In the genomic region with DNA sequence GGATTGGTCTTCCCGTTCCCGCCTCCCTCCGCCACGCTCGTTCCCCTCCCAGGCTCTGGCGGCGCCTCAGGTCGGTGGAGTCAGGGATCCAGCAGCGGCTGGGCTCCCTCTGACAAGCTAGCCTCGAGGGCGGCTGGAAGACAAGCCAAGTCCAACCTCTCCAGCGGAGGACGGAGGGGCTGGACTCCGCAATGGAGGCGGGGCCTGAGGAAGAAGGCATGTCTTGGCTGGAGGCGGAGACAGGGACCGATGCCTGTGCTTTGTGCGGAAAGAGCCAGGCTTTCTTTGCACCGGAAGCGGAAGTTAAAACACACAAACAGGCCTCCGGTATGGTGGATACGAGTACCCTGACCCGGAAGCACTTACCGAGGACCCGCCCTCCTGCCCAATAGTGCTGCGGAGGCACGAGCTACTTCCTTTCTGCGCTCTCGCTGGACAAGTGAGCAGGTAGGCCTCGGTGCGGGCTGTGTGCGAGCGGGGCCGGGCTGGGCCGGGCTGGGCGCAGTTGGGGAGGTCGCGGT, we compare ENCODE assay signal across 8 mouse cellular contexts. TPM values are rescaled to one million over a fixed set of nuclear protein-coding genes. Genes with fewer than 3 reads are reported as not detected.
DNase-seq lines count a peak whose midpoint lies in the region; ATAC-seq and TF ChIP-seq lines count a peak whose summit lies in the region.

Gene Rps21, plus strand, starts transcription at position 377 of the 521 bp plus-strand sequence.

- peak within 1 kb of the TSS; percentile 72 for H3K4me2 ChIP-seq in CH12.LX (ENCODE audit: insufficient read depth, low read depth, poor library complexity, severe bottlenecking)
- peak within 1 kb of the TSS; percentile 89 for H3K4me2 ChIP-seq in forebrain, embryonic 11.5 days (ENCODE audit: low read depth, low read length, severe bottlenecking)
- H3K4me2 ChIP-seq in heart, embryonic 16.5 days (ENCODE audit: low read depth, low read length) = peak within 1 kb of the TSS; percentile 78
- H3K4me2 ChIP-seq in liver, embryonic 15.5 days = peak within 1 kb of the TSS; percentile 93
- H3K4me2 ChIP-seq in neural tube, embryonic 12.5 days (replicated peaks) = peak within 1 kb of the TSS; percentile 75

- under 1% methylated on average over 38 of the region's 38 CpGs for WGBS in forebrain, embryonic 11.5 days
- WGBS in heart, embryonic 16.5 days = under 1% methylated on average over 38 of the region's 38 CpGs
- under 1% methylated on average over 38 of the region's 38 CpGs for WGBS in liver, embryonic 15.5 days (ENCODE audit: insufficient replicate concordance)
- under 1% methylated on average over 38 of the region's 38 CpGs for WGBS in neural tube, embryonic 12.5 days

- peak within 1 kb of the TSS; percentile 77 to 96 (median 91) for H3K4me3 ChIP-seq in CH12.LX (replicated peaks in 1 of 3; ENCODE audit: low read depth in 2 of 3, low read length in 2 of 3, poor library complexity in 1 of 3)
- peak within 1 kb of the TSS; percentile 89 for H3K4me3 ChIP-seq in forebrain, embryonic 11.5 days (ENCODE audit: low read depth, low read length)
- H3K4me3 ChIP-seq in heart, embryonic 16.5 days (ENCODE audit: low read length) = peak within 1 kb of the TSS; percentile 61
- H3K4me3 ChIP-seq in liver, embryonic 15.5 days (replicated peaks) = peak within 1 kb of the TSS; percentile 93
- H3K4me3 ChIP-seq in neural tube, embryonic 12.5 days = peak within 1 kb of the TSS; percentile 85

- H3K4me1 ChIP-seq in CH12.LX (ENCODE audit: control insufficient read depth in 1 of 2, insufficient read depth in 2 of 2) = peaks cover 0 to 24% of the 10 kb centered on the region in 2 experiments; a peak in 3 of 4 replicates
- H3K4me1 ChIP-seq in forebrain, embryonic 11.5 days (replicated peaks; ENCODE audit: control insufficient read depth, insufficient read depth, low read length) = peaks cover 11% of the 10 kb centered on the region; the same call in 1 of the 2 replicates
- peaks cover 16% of the 10 kb centered on the region for H3K4me1 ChIP-seq in heart, embryonic 16.5 days (ENCODE audit: control insufficient read depth, insufficient read depth, low read length)
- H3K4me1 ChIP-seq in liver, embryonic 15.5 days (replicated peaks) = peaks cover 34% of the 10 kb centered on the region
- peaks cover 17% of the 10 kb centered on the region for H3K4me1 ChIP-seq in neural tube, embryonic 12.5 days

- dilution Hi-C loops in CH12.LX (cut with MboI; ENCODE audit: extremely low pct_ligation_motif_present, extremely low pct_unique_long_range_greater_than_20kb, low sequenced_read_pairs) = no loop called here

- no peak for TF ChIP-seq EP300 in CH12.LX (IDR thresholded peaks at IDR 0.05; ENCODE audit: low read length)

- H3K27ac ChIP-seq in CH12.LX (ENCODE audit: insufficient read depth, low read depth) = peak within 1 kb of the TSS; percentile 29
- peak within 1 kb of the TSS; percentile 91 for H3K27ac ChIP-seq in forebrain, embryonic 11.5 days (ENCODE audit: low read depth, low read length)
- H3K27ac ChIP-seq in heart, embryonic 16.5 days (ENCODE audit: low read length) = peak within 1 kb of the TSS; percentile 91
- peak within 1 kb of the TSS; percentile 87 for H3K27ac ChIP-seq in liver, embryonic 15.5 days (replicated peaks)
- peak within 1 kb of the TSS; percentile 91 for H3K27ac ChIP-seq in neural tube, embryonic 12.5 days

- peak; percentile 95 for TF ChIP-seq POLR2A in CH12.LX (IDR thresholded peaks at IDR 0.05; ENCODE audit: low read depth, low read length)

- peaks cover 14% of the 10 kb centered on the region for H3K79me2 ChIP-seq in CH12.LX (replicated peaks; ENCODE audit: control insufficient read depth, extremely low read depth, insufficient read depth, poor library complexity, severe bottlenecking)

- ATAC-seq in forebrain, embryonic 11.5 days (replicated peaks; ENCODE audit: low FRiP score) = peak; percentile 96
- peak; percentile 96 for ATAC-seq in heart, embryonic 16.5 days (replicated peaks; ENCODE audit: extremely low read depth, insufficient read depth, low FRiP score)
- peak; percentile 96 for ATAC-seq in liver, embryonic 15.5 days (ENCODE audit: insufficient read depth)
- ATAC-seq in neural tube, embryonic 12.5 days (ENCODE audit: low FRiP score, low read depth) = peak; percentile 95

- H3K27me3 ChIP-seq in CH12.LX (replicated peaks) = no peaks in the 10 kb centered on the region
- no peaks in the 10 kb centered on the region for H3K27me3 ChIP-seq in forebrain, embryonic 11.5 days (ENCODE audit: control insufficient read depth, insufficient read depth, low read length)
- H3K27me3 ChIP-seq in heart, embryonic 16.5 days (ENCODE audit: control insufficient read depth, insufficient read depth, low read length) = no peaks in the 10 kb centered on the region
- H3K27me3 ChIP-seq in liver, embryonic 15.5 days = no peaks in the 10 kb centered on the region
- H3K27me3 ChIP-seq in neural tube, embryonic 12.5 days (replicated peaks) = no peaks in the 10 kb centered on the region

- in situ Hi-C loops in CH12.LX (cut with MboI; ENCODE audit: low pct_ligation_motif_present, low pct_unique_long_range_greater_than_20kb, low sequenced_read_pairs) = loop anchor here (10.0 kb wide), 1 partner anchor 342 kb away; no protein-coding TSS in a partner anchor

- TF ChIP-seq RAD21 in CH12.LX (IDR thresholded peaks at IDR 0.05; ENCODE audit: low read depth, low read length) = no peak

- peak; percentile 100 for DNase-seq in CH12.LX (ENCODE audit: extremely low read depth)
- DNase-seq in c-Kit-positive CD71-positive TER-119-negative erythroid progenitor cells, embryonic 14.5 days (ENCODE audit: low read depth) = peak; percentile 99
- DNase-seq in forebrain, embryonic 11.5 days (ENCODE audit: low spot score) = peak; percentile 99
- DNase-seq in kidney, postnatal 36 days = peak; percentile 98 to 99
- DNase-seq in telencephalon, adult 2 months (ENCODE audit: low read depth, low spot score) = peak; percentile 100

- no peak for TF ChIP-seq CTCF in CH12.LX (conservative IDR thresholded peaks at IDR 0.05 in 1 of 2, IDR thresholded peaks at IDR 0.05 in 1 of 2; ENCODE audit: low read depth in 2 of 2, low read length in 2 of 2)

- peaks cover 38 to 50% of the 10 kb centered on the region in 2 experiments for H3K36me3 ChIP-seq in CH12.LX (replicated peaks in 1 of 2; ENCODE audit: control insufficient read depth in 1 of 2, insufficient read depth in 1 of 2, low read length in 1 of 2)
- no peaks in the 10 kb centered on the region; the same call in 1 of the 2 replicates for H3K36me3 ChIP-seq in forebrain, embryonic 11.5 days (ENCODE audit: control insufficient read depth, insufficient read depth, low read length)
- peaks cover 9% of the 10 kb centered on the region; the same call in 1 of the 2 replicates for H3K36me3 ChIP-seq in heart, embryonic 16.5 days (ENCODE audit: control insufficient read depth, insufficient read depth)
- peaks cover 31% of the 10 kb centered on the region for H3K36me3 ChIP-seq in liver, embryonic 15.5 days (replicated peaks)
- H3K36me3 ChIP-seq in neural tube, embryonic 12.5 days = peaks cover 33% of the 10 kb centered on the region

- H3K9me3 ChIP-seq in CH12.LX (replicated peaks; ENCODE audit: low read length) = no peaks in the 10 kb centered on the region
- H3K9me3 ChIP-seq in forebrain, embryonic 11.5 days (ENCODE audit: control insufficient read depth, low read length) = no peaks in the 10 kb centered on the region
- H3K9me3 ChIP-seq in heart, embryonic 16.5 days (replicated peaks; ENCODE audit: control insufficient read depth, low read length) = no peaks in the 10 kb centered on the region
- no peaks in the 10 kb centered on the region for H3K9me3 ChIP-seq in liver, embryonic 15.5 days (replicated peaks)
- no peaks in the 10 kb centered on the region for H3K9me3 ChIP-seq in neural tube, embryonic 12.5 days

- H3K9ac ChIP-seq in CH12.LX (ENCODE audit: insufficient read depth, low read depth) = peak within 1 kb of the TSS; percentile 88
- peak within 1 kb of the TSS; percentile 94 for H3K9ac ChIP-seq in forebrain, embryonic 11.5 days (ENCODE audit: low read length)
- peak within 1 kb of the TSS; percentile 81 for H3K9ac ChIP-seq in heart, embryonic 16.5 days (ENCODE audit: low read length)
- peak within 1 kb of the TSS; percentile 83 for H3K9ac ChIP-seq in liver, embryonic 15.5 days
- H3K9ac ChIP-seq in neural tube, embryonic 12.5 days = peak within 1 kb of the TSS; percentile 90

TF ChIP-seq in CH12.LX, 34 proteins besides CTCF, POLR2A, EP300 and RAD21 (continues in another document):
- TF ChIP-seq ELF1 (IDR thresholded peaks at IDR 0.05; ENCODE audit: low read depth, low read length) = peak; percentile 96
- TF ChIP-seq TBP (conservative IDR thresholded peaks at IDR 0.05; ENCODE audit: low read depth, low read length) = peak; percentile 98
- TF ChIP-seq BHLHE40 (IDR thresholded peaks at IDR 0.05; ENCODE audit: low read depth, low read length) = peak; percentile 98
- peak; percentile 76 for TF ChIP-seq RCOR1 (conservative IDR thresholded peaks at IDR 0.05; ENCODE audit: low read depth, low read length)
- TF ChIP-seq SIN3A (IDR thresholded peaks at IDR 0.05; ENCODE audit: low read length) = peak; percentile 82; the same call in 1 of the 2 replicates
- TF ChIP-seq E2F4 (IDR thresholded peaks at IDR 0.05; ENCODE audit: insufficient replicate concordance, low read depth, low read length) = no peak
- no peak for TF ChIP-seq JUN (IDR thresholded peaks at IDR 0.05; ENCODE audit: insufficient read depth, low read depth, low read length)
- no peak for TF ChIP-seq ZKSCAN1 (IDR thresholded peaks at IDR 0.05; ENCODE audit: borderline replicate concordance, low read depth, low read length)
- TF ChIP-seq IRF4 (IDR thresholded peaks at IDR 0.05; ENCODE audit: low read depth, low read length) = peak; percentile 60; the same call in 1 of the 2 replicates
- peak; percentile 96 for TF ChIP-seq ZMIZ1 (IDR thresholded peaks at IDR 0.05; ENCODE audit: low read depth, low read length)
- 0 out of 2 replicates have a peak, but pooled peaks have one; percentile 14 for TF ChIP-seq MAZ (IDR thresholded peaks at IDR 0.05; ENCODE audit: low read depth, low read length)
- peak; percentile 99 for TF ChIP-seq KAT2A (IDR thresholded peaks at IDR 0.05; ENCODE audit: insufficient replicate concordance, low read length)
- no peak; the same call in 1 of the 2 replicates for TF ChIP-seq UBTF (IDR thresholded peaks at IDR 0.05; ENCODE audit: low read depth, low read length)
- TF ChIP-seq MXI1 (IDR thresholded peaks at IDR 0.05; ENCODE audit: low read depth, low read length) = peak; percentile 78; the same call in 1 of the 2 replicates

RNA-seq across cellular contexts. Expression of gene Rps21, which starts in this region (rescaled TPM):
- total RNA-seq in CH12.LX (2012; rRNA removed) (3,654 and 3,770 TPM in 2 replicates), CH12.LX (2014; rRNA removed) (1,686 and 1,748 TPM in 2 replicates)
- polyA plus RNA-seq in CH12.LX (2012; ENCODE audit: insufficient read length, low read depth) = 705 and 1,020 TPM in 2 replicates
- polyA plus RNA-seq in forebrain, embryonic 11.5 days (2014; fragmentation: Nextera tagmentation; extraction: Ambion mirVana) = 423 and 468 TPM in 2 replicates
- 208 and 247 TPM in 2 replicates for polyA plus RNA-seq in heart, embryonic 16.5 days (2015; fragmentation: Nextera tagmentation; extraction: Ambion mirVana)
- 223 and 320 TPM in 2 replicates for polyA plus RNA-seq in liver, embryonic 15.5 days (2015; fragmentation: Nextera tagmentation; extraction: Ambion mirVana)
- 430 and 468 TPM in 2 replicates for polyA plus RNA-seq in neural tube, embryonic 12.5 days (2016; fragmentation: Nextera tagmentation; extraction: Ambion mirVana)

Comparison
In these comparisons a context has a peak if more than half of its experiments do, and no peak if none do; other contexts are left out.
1. Peak in every context shown above with its lines: DNase-seq, ATAC-seq, H3K4me3 ChIP-seq and H3K27ac ChIP-seq.
2. H3K27ac ChIP-seq: peak in every context shown above with its lines; median percentile 91 in forebrain, embryonic 11.5 days; 91 in heart, embryonic 16.5 days; 91 in neural tube, embryonic 12.5 days; 87 in liver, embryonic 15.5 days; 29 in CH12.LX.